Mouse (Mus musculus) heart, embryonic 14.5 days (tissue): ENCODE measurements at regions not wholly inside any gene's neighbourhood (a gene's known extent, or its start where the extent isn't known, plus 50 kb on each side); places are given as distances from the start of the nearest gene placed in this dataset.

ENCODE experiments used
- ATAC-seq: fragments of 200-750 bp; cut with Nextera tagmentation; 2 replicates; pipeline ENCODE4 v1.8.0; 2017; ENCODE audit warnings: low read depth, moderate TSS enrichment; ENCODE audit not compliant: insufficient number of reproducible peaks, insufficient read depth, low FRiP score
- H3K27ac ChIP-seq, 2 experiments: fragments of 200-500 bp in 1 of 2; fragments of 300-500 bp in 1 of 2; sonication (generic) in 1 of 2; replicated peaks in 1 of 2; 2 replicates each; pipeline ENCODE4 v1.5.1; 2012 to 2014; ENCODE audit warnings: low read depth in 2 of 2, low read length in 2 of 2, control low read depth in 1 of 2, mild to moderate bottlenecking in 1 of 2, mixed read lengths in 1 of 2; ENCODE audit not compliant: control insufficient read depth in 1 of 2, insufficient read depth in 1 of 2
- H3K27me3 ChIP-seq: fragments of 300-500 bp; sonication (generic); 2 replicates; pipeline ENCODE4 v1.6.1; 2014; ENCODE audit warnings: mild to moderate bottlenecking, low read length, control low read depth; ENCODE audit not compliant: control insufficient read depth, insufficient read depth
- H3K36me3 ChIP-seq: fragments of 300-500 bp; sonication (generic); 2 replicates; pipeline ENCODE4 v1.6.1; 2014; ENCODE audit warnings: mild to moderate bottlenecking, control low read depth, low read length, mixed read lengths; ENCODE audit not compliant: control insufficient read depth, insufficient read depth
- H3K4me1 ChIP-seq, 2 experiments: fragments of 200-500 bp in 1 of 2; fragments of 300-500 bp in 1 of 2; sonication (generic) in 1 of 2; 2 replicates each; pipeline ENCODE4 v1.6.1; 2012 to 2014; ENCODE audit warnings: low read length in 2 of 2, control low read depth in 1 of 2, mixed read lengths in 1 of 2; ENCODE audit not compliant: control insufficient read depth in 2 of 2, insufficient read depth in 2 of 2
- H3K4me2 ChIP-seq: fragments of 300-500 bp; sonication (generic); 2 replicates; pipeline ENCODE4 v1.6.1; 2014; ENCODE audit warnings: mild to moderate bottlenecking, low read length
- H3K4me3 ChIP-seq, 2 experiments: fragments of 200-500 bp in 1 of 2; fragments of 300-500 bp in 1 of 2; sonication (generic) in 1 of 2; 2 replicates each; pipeline ENCODE4 v1.5.1; 2012 to 2014; ENCODE audit warnings: low read length in 2 of 2, mild to moderate bottlenecking in 2 of 2, control low read depth in 1 of 2, low read depth in 1 of 2, moderate library complexity in 1 of 2; ENCODE audit not compliant: control insufficient read depth in 1 of 2, insufficient read depth in 1 of 2
- H3K9ac ChIP-seq: fragments of 300-500 bp; sonication (generic); 2 replicates; pipeline ENCODE4 v1.6.1; 2014; ENCODE audit warnings: mild to moderate bottlenecking, low read length
- H3K9me3 ChIP-seq: fragments of 300-500 bp; sonication (generic); 2 replicates; pipeline ENCODE4 v1.6.1; 2016; ENCODE audit warnings: low read length, control low read depth; ENCODE audit not compliant: control insufficient read depth
- WGBS: fragments of 180-500 bp; shearing (Covaris S2); extraction: QIAGEN DNeasy Blood & Tissue Kit; methylation state at CpG from one replicate; pipeline ENCODE4 v1.1.7; 2014; 5-methylcytosine and 5-hydroxymethylcytosine counted together

DNA sequence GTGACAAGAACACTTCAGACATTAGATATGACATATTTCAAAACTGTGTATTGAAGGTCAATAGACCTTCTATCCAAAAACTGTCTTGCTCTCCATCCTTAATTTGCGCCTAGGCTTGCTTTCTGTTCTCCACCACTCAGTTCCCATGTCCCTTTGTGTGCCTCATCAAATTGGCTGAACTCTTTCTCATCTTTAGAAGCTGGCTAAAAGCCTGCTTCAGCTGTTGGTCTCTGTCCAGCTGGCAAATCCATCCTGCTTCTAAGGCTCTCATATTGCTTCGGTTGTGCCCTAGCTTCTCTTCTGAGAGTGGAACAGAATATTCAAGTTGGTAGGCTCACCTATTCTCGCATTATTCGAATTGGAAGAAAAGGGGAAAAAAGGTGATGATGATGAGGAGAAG is 322.6 kb upstream of the Klf12 start:
- WGBS: 85% methylated on average over 4 of the region's 4 CpGs
- no peak overlapping the region for H3K9ac ChIP-seq
- no peaks in the 10 kb centered on the region for H3K36me3 ChIP-seq

DNA sequence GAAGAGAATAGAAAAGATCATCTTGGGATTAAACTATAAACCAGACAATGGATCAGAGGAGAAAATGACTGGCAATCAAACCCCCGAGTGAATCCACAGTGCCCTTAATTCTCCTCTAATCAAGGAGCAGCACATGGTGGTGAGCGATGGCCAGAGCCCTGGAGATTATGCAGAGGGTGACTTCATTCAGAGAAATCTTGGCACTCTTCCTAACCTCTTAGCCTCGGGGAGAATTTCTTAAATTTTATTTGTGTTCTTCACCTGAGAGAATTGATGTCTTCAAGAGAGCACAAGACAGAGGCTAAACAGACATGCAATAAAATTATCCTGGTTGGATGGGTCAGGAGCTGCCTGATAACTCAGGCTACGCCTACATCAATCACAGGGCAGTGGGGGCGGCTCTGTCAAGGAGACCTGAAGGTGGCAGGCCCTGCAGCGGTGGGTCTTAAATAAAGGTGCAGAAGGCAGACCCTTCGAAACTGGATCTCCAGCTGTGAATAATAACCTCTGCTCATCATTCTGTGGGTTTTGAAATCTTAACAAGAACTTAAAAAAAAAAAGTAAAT is 316.5 kb upstream of the Klf12 start:
- Histone ChIP-seq H3K4me3 (no peak overlapping the region), H3K27me3 (no peaks in the 10 kb centered on the region), H3K9me3 (no peaks in the 10 kb centered on the region), H3K27ac (peak overlapping the region in 1 of 2 experiments; percentile 7; a peak in 1 of 4 replicates), H3K9ac (no peak overlapping the region), H3K4me1 (peaks cover 4 to 5% of the 10 kb centered on the region in 2 experiments), H3K36me3 (no peaks in the 10 kb centered on the region), H3K4me2 (no peak overlapping the region)
- 17% methylated on average over 7 of the region's 7 CpGs for WGBS
- ATAC-seq: no peak

More for the DNA sequence above, 322.6 kb upstream of the Klf12 start:
- no peaks in the 10 kb centered on the region for H3K9me3 ChIP-seq
- H3K4me1 ChIP-seq: no peaks in the 10 kb centered on the region
- H3K4me2 ChIP-seq: no peak overlapping the region
- no peak overlapping the region for H3K4me3 ChIP-seq
- no peak overlapping the region for H3K27ac ChIP-seq
- no peak for ATAC-seq
- H3K27me3 ChIP-seq: no peaks in the 10 kb centered on the region

DNA sequence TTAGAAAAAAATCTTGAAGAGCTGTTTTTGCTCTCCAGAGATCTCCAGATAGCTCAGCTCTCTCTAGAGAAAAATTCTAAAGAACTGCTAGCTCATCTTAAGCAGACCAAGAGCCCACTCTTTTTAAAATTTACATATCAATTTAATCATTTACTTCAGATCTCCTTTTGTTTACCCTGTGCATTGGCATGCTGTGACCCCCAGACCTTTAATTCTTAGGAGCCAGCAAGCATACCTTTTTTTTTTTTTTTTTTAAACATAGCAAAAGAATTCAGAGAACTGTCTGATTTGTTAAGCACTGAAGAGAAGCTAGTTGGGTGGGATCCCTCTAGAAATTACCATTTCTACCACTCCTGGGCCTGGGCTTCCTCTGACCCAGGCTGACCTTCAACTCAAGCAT is 285.5 kb upstream of the Klf12 start:
- no peak for ATAC-seq
- Histone ChIP-seq H3K9ac (no peak overlapping the region), H3K9me3 (no peaks in the 10 kb centered on the region), H3K27me3 (no peaks in the 10 kb centered on the region), H3K36me3 (no peaks in the 10 kb centered on the region), H3K4me2 (no peak overlapping the region), H3K4me1 (no peaks in the 10 kb centered on the region), H3K4me3 (no peak overlapping the region), H3K27ac (no peak overlapping the region)

DNA sequence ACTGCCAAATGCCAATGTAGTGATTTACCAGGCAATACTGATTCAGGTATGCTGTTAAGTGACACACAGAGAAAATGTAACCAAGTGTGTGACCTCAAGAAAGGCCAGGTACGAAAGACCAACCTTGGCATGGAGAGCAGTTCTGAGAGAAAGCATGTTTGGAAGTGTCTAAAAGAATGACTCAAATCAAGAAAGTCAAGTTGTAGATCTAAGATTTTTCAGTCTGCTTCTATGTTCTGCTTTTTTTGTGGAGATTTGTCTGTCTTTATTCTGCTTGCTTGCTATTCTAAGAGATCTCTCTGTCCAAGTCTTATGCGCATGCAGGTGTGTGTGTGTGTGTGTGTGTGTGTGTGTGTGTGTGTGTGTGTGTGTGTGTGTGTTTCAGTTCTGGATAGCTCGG is 277.4 kb upstream of the Klf12 start:
- WGBS: 91% methylated on average over 3 of the region's 3 CpGs
- H3K27me3 ChIP-seq: no peaks in the 10 kb centered on the region
- no peak overlapping the region for H3K9ac ChIP-seq
- no peak for ATAC-seq
- H3K4me3 ChIP-seq: no peak overlapping the region
- no peaks in the 10 kb centered on the region for H3K9me3 ChIP-seq
- no peaks in the 10 kb centered on the region for H3K36me3 ChIP-seq
- H3K4me2 ChIP-seq: no peak overlapping the region
- no peak overlapping the region for H3K27ac ChIP-seq
- peaks cover 4 to 7% of the 10 kb centered on the region in 2 experiments; a peak in 2 of 4 replicates for H3K4me1 ChIP-seq

DNA sequence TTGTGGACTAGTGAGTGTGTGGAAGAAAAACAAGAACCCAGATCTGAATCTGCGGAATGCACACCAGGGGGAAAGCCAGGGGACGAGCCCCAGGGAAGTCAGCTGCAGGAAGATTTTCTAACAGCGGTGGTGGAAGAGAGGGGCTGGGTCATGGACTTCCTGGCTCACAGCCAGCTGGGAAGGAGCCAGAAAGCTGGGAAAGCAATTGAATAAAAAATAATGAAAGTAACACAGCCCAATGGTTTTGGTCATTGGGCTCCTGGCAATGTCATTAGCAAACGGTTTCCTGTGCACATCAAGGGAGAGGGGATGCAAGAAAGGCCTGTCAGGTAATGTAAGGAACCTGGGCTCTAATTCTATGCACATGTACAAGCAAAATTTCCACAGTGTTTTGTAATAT is 273.9 kb upstream of the Klf12 start:
- peak overlapping the region; percentile 49 for H3K4me2 ChIP-seq
- no peaks in the 10 kb centered on the region for H3K36me3 ChIP-seq
- no peaks in the 10 kb centered on the region for H3K9me3 ChIP-seq
- H3K4me1 ChIP-seq: peaks cover 4 to 7% of the 10 kb centered on the region in 2 experiments; a peak in 2 of 4 replicates
- 0 out of 2 replicates have a peak overlapping the region, but pooled peaks have one; percentile 12 for H3K9ac ChIP-seq
- WGBS: 4% methylated on average over 4 of the region's 4 CpGs
- no peak overlapping the region; a peak in 1 of 4 replicates for H3K4me3 ChIP-seq
- ATAC-seq: no peak; the same call in 1 of the 2 replicates
- H3K27me3 ChIP-seq: no peaks in the 10 kb centered on the region
- H3K27ac ChIP-seq: 0 out of 4 replicates have a peak overlapping the region, but pooled peaks of 1 of the 2 experiments have one; percentile 26

DNA sequence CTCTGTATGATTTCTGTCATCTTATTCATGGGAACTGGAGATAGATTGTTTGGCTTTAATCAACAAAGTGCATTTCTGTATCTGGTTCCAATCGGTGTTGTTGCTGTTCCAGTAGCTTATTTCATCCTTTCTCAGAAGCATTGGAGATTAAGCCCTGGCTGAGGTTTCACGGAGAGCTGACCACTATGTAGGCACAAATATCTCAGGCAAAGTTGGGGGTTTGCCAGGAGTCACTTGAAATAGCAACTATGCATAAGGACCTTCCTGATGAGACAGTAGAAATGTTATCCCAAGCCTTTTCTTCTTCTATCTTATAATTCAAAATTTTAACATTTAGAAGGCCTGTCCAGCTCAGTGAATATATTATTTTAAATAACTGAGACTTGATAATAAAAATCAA is 268.0 kb upstream of the Klf12 start:
- H3K4me1 ChIP-seq: peaks cover 6 to 13% of the 10 kb centered on the region in 2 experiments
- H3K4me2 ChIP-seq: peak overlapping the region; percentile 27
- no peaks in the 10 kb centered on the region for H3K36me3 ChIP-seq
- no peak overlapping the region for H3K9ac ChIP-seq
- H3K9me3 ChIP-seq: no peaks in the 10 kb centered on the region
- WGBS: 9% methylated on average over 2 of the region's 2 CpGs
- no peaks in the 10 kb centered on the region for H3K27me3 ChIP-seq
- H3K4me3 ChIP-seq: no peak overlapping the region
- no peak overlapping the region for H3K27ac ChIP-seq
- no peak for ATAC-seq

DNA sequence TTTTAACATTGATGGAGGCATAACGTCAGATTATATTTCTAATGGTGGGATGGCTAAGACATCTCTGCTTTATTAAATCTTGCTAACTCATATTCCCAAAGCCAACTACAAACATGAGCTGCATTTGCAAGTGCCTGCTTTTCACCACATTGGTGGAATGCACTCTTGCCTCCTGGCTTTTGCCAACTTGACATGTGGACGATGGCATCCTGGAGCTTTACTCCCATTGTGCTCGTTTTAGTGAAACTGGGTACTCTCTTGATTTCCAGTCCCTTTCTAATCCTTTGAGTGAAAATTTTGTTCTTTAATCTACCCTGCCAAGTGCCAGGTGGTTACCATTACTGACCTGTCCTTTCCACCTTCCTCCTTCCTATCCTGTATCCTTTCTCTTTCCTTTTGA is 265.8 kb upstream of the Klf12 start:
- WGBS: 53% methylated on average over 3 of the region's 3 CpGs

DNA sequence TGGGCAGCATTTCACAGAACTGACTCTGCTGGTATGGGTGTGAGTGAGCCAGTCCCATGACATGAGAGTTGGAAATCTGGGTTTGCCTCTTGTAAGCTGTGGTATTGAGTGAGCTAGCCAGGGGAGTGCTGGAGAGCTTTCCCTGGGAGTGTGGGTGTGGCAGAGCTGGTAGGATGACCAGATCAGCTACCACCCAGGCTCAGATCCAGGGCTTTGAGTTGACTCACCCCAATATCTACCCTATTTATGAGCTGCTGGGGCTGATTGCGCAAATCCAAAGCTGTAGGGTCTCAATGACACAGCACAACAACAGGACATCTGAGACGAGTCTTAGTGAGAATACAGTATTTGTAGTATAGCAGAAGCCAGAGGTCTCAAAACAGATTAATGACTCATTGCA is 245.7 kb upstream of the Klf12 start:
- Histone ChIP-seq H3K4me2 (no peak overlapping the region), H3K4me3 (no peak overlapping the region), H3K36me3 (no peaks in the 10 kb centered on the region), H3K9me3 (no peaks in the 10 kb centered on the region), H3K27ac (no peak overlapping the region), H3K9ac (no peak overlapping the region), H3K27me3 (no peaks in the 10 kb centered on the region), H3K4me1 (no peaks in the 10 kb centered on the region)
- no peak for ATAC-seq
- WGBS: 77% methylated on average over 2 of the region's 2 CpGs

More for the DNA sequence above, 265.8 kb upstream of the Klf12 start:
- no peak for ATAC-seq
- no peaks in the 10 kb centered on the region for H3K36me3 ChIP-seq
- no peak overlapping the region for H3K4me3 ChIP-seq
- H3K27me3 ChIP-seq: no peaks in the 10 kb centered on the region
- no peak overlapping the region for H3K27ac ChIP-seq
- no peak overlapping the region for H3K4me2 ChIP-seq
- H3K9ac ChIP-seq: no peak overlapping the region
- peaks cover 6 to 13% of the 10 kb centered on the region in 2 experiments for H3K4me1 ChIP-seq
- no peaks in the 10 kb centered on the region for H3K9me3 ChIP-seq
